Mouse (Mus musculus): ENCODE data around the gene Rwdd2a. TPM values are rescaled to one million over a fixed set of nuclear protein-coding genes. Genes with fewer than 3 reads are reported as not detected.

Gene Rwdd2a
- polyA plus RNA-seq (2015; fragmentation: Illumina TruSeq; extraction: RNeasy Lipid Tissue Mini Kit (QIAGEN cat#74804); ENCODE audit: insufficient read depth, low replicate concordance), result 2.9 TPM

DNA sequence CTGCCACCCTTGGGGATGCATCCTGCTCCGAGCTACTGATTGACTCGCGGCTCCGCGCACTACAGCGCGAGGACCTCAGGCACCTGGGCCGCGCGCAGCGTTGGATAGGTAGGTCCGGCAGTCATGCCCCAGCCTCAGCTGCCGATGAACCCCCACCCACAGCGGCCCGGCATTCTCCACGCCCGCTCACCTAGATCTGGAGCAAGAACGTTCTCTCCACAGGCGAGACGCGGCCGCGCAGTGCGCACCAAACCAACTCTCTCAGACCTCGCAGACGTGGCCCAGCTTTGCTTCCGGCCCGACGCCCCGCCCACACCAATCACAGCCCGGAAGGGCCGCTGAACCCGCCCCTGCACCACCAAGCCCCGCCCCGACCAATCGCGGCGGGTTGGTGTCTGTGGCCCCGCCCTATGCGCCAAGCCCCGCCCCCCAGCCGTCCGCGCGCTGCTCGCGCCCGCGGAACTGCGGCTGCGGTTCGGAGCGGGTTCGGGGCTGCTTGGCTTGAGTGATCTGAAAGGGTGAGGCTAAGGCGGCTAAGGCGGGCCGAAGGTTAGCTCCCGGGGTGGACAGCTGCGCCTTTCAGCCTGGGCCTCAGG, at the start of gene Rwdd2a, which contains the start of gene Pgm3:
TSS of gene Rwdd2a (plus strand) at position 452 of the 596 bp plus-strand sequence.
TSS of gene Pgm3 (minus strand) at position 303 of the 596 bp plus-strand sequence.

Other genes starting within 250 kb of the Rwdd2a start
- 2.6 TPM for gene Ube2cbp, start 107.0 kb upstream of the Rwdd2a start, polyA plus RNA-seq (2015; fragmentation: Illumina TruSeq; extraction: RNeasy Lipid Tissue Mini Kit (QIAGEN cat#74804); ENCODE audit: insufficient read depth, low replicate concordance)
- gene Dop1a, start 104.8 kb upstream of the Rwdd2a start, polyA plus RNA-seq (2015; fragmentation: Illumina TruSeq; extraction: RNeasy Lipid Tissue Mini Kit (QIAGEN cat#74804); ENCODE audit: insufficient read depth, low replicate concordance), result 54.2 TPM
- gene Pgm3, start 149 bp upstream of the Rwdd2a start, polyA plus RNA-seq (2015; fragmentation: Illumina TruSeq; extraction: RNeasy Lipid Tissue Mini Kit (QIAGEN cat#74804); ENCODE audit: insufficient read depth, low replicate concordance), result 12.1 TPM
- 5.4 TPM for gene Me1, start 124.0 kb downstream of the Rwdd2a start, polyA plus RNA-seq (2015; fragmentation: Illumina TruSeq; extraction: RNeasy Lipid Tissue Mini Kit (QIAGEN cat#74804); ENCODE audit: insufficient read depth, low replicate concordance)
- gene Prss35, start 171.7 kb downstream of the Rwdd2a start, polyA plus RNA-seq (2015; fragmentation: Illumina TruSeq; extraction: RNeasy Lipid Tissue Mini Kit (QIAGEN cat#74804); ENCODE audit: insufficient read depth, low replicate concordance), result 0.33 TPM

Data from spleen, adult 10 weeks (tissue).